Mouse (Mus musculus) G1E (cell line): ENCODE measurements around the gene Igsf9b.

Source experiments
- CTCF ChIP-seq: IDR thresholded peaks from 2 replicates; pipeline ENCODE4 v1.5.1; 2012; ENCODE audit warnings: low read depth, low read length, inconsistent platforms, mixed read lengths
- TAL1 ChIP-seq: conservative IDR thresholded peaks from 2 replicates; pipeline ENCODE4 v1.6.1; 2012; ENCODE audit warnings: low read depth, low read length, inconsistent platforms, mixed read lengths

DNA sequence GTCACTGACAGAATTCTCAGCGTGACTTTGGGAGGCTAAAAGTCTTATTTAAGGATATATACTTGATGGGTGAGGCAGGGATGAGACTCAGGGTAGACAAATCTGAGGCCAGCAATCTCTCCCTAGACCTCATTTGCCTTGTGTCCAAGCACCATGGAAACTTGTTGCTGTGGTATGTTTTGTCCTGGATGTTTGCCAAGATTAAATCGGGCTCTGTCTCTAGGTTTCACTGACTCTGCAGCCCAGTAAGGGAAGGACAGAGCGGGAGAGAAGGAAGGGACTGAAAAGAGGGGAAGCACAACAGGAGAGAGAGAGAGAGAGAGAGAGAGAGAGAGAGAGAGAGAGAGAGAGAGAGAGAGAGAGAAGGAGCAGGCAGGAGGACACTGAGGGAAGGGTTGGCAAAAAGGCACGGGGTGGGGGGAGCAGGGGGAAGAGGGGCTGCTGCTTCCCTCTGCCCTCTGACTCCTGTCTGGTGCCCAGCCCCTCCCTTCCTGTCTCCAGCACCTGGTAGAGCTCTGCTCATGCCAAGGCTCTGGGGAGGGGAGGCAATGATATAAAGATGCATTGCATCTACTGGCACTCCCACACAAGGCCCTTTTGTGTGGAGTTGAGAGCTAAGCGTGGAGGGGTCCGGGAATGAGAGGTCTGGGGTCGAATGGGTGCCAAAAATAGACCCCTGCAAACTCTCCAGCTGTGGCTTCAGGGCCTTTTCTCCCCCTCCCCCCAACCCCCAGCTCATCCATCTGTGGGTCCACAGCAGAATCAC, 9.3 kb upstream of the Igsf9b start:
- TF ChIP-seq CTCF (no peak), TAL1 (no peak)
